Mouse (Mus musculus) intestine, embryonic 15.5 days (tissue): Measurements from ENCODE around the gene Gmfg. TPM values are rescaled to one million over a fixed set of nuclear protein-coding genes. Genes with fewer than 3 reads are reported as not detected.

Source experiments
- ATAC-seq: fragments of 200-750 bp; cut with Nextera tagmentation; 2 replicates; pipeline ENCODE4 v1.8.0; 2017; ENCODE audit warnings: moderate TSS enrichment, moderate library complexity
- H3K27ac ChIP-seq: fragments of 300-500 bp; sonication (generic); 2 replicates; pipeline ENCODE4 v1.5.1; 2015; ENCODE audit warnings: mild to moderate bottlenecking, inconsistent platforms
- H3K27me3 ChIP-seq: fragments of 300-500 bp; sonication (generic); replicated peaks from 2 replicates; pipeline ENCODE4 v1.6.1; 2015; ENCODE audit warnings: inconsistent platforms
- H3K36me3 ChIP-seq: fragments of 300-500 bp; sonication (generic); 2 replicates; pipeline ENCODE4 v1.6.1; 2015; ENCODE audit warnings: inconsistent platforms
- H3K4me1 ChIP-seq: fragments of 300-500 bp; sonication (generic); replicated peaks from 2 replicates; pipeline ENCODE4 v1.6.1; 2015; ENCODE audit warnings: inconsistent platforms
- H3K4me2 ChIP-seq: fragments of 300-500 bp; sonication (generic); replicated peaks from 2 replicates; pipeline ENCODE4 v1.6.1; 2015; ENCODE audit warnings: mild to moderate bottlenecking, inconsistent platforms
- H3K4me3 ChIP-seq: fragments of 300-500 bp; sonication (generic); replicated peaks from 2 replicates; pipeline ENCODE4 v1.5.1; 2015; ENCODE audit warnings: inconsistent platforms
- H3K9ac ChIP-seq: fragments of 300-500 bp; sonication (generic); 2 replicates; pipeline ENCODE4 v1.6.1; 2015; ENCODE audit warnings: inconsistent platforms
- H3K9me3 ChIP-seq: fragments of 300-500 bp; sonication (generic); 2 replicates; pipeline ENCODE4 v1.6.1; 2016; ENCODE audit warnings: inconsistent platforms
- WGBS: fragments of 180-500 bp; shearing (Covaris S2); methylation state at CpG from one replicate; pipeline ENCODE4 v1.1.7; 2015; 5-methylcytosine and 5-hydroxymethylcytosine counted together
- polyA plus RNA-seq: library from polyadenylated mRNA; unstranded; fragments of >200 nt; fragmentation: Nextera tagmentation; extraction: Ambion mirVana; gene quantifications from 2 replicates; pipeline ENCODE4 v1.2.1, GENCODE M21; 2015

Gmfg gene
- polyA plus RNA-seq, 1 experiment from 2014 or later = 19.9 TPM

DNA sequence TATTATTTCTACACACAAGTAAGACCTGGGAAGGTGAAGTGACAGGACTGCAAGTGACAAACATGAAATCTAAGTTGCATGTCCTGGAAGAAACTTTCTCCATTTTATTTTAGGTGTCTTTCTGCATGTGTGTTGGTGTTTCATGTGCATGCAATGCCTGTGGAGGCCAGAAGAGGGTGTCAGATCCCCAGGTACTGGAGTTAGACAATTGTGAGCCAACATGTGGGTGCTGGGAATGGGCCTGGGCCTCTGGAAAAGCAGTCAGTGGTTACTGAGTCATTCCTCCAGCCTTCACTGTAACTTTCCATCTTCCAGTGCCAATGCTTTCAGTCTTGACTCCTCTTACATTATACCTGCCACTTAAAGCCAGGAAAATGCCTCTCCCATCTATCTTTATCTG lies 19.9 kb upstream of the Gmfg start:
- Histone ChIP-seq H3K27me3 (no peaks in the 10 kb centered on the region), H3K4me3 (no peak overlapping the region), H3K27ac (no peak overlapping the region), H3K9ac (no peak overlapping the region), H3K4me1 (no peaks in the 10 kb centered on the region), H3K9me3 (no peaks in the 10 kb centered on the region), H3K36me3 (peaks cover 31% of the 10 kb centered on the region), H3K4me2 (no peak overlapping the region)
- no peak for ATAC-seq

DNA sequence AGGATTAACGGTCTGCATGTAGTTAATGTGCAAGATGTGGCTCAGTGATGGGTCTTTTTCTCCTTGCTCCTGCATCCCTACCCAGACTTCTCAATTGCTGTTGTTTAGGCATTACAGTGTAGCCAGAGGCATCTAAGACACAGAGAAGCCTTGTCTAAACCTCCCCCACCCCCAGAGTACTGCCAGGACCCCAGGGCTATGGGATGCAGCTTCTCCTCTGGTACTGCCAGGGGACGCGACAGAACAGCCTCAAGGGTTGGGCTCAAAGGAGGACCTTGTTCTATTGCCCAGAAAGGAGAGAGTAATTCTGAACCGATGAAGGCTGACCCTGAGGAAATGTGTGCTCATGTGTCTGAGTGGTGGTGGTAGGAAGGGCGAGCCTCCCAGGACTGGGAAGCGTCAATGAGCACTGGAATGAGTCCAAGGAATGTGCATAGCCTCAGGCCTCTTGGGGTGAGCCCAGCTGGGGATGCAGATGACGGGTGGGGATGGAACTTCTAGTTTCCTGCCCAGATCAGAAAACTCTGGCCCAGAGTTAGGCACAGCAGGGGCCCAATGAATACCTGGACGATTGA lies 19.1 kb upstream of the Gmfg start:
- no peak overlapping the region; the same call in 1 of the 2 replicates for H3K27ac ChIP-seq
- 55% methylated on average over 8 of the region's 8 CpGs for WGBS
- no peaks in the 10 kb centered on the region for H3K4me1 ChIP-seq
- ATAC-seq = peak; percentile 66
- H3K9ac ChIP-seq = no peak overlapping the region
- H3K9me3 ChIP-seq = no peaks in the 10 kb centered on the region
- H3K4me2 ChIP-seq = no peak overlapping the region
- no peak overlapping the region for H3K4me3 ChIP-seq
- no peaks in the 10 kb centered on the region for H3K27me3 ChIP-seq
- H3K36me3 ChIP-seq = peaks cover 37% of the 10 kb centered on the region

DNA sequence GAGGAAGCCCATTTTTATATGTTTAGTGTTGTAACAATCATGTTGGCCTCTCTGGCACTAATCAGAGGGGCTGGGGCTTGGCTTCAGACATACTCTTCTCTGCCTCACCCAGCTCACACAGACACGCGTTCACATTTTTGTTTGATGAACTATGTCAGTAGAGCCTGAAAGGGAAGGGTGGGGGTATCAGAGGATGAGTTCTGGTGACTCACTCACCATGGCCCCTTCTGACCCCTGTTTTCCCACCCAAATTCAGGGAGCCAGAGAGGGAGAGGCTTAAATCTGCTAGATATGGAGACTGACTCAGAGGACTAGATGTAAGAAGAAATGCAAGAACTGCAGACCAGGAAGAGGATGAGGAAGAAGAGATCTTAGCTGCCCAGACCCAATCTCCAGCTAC lies 17.8 kb upstream of the Gmfg start:
- no peaks in the 10 kb centered on the region for H3K27me3 ChIP-seq
- ATAC-seq = no peak
- no peak overlapping the region for H3K4me3 ChIP-seq
- H3K4me2 ChIP-seq = no peak overlapping the region
- 87% methylated on average over 2 of the region's 2 CpGs for WGBS
- H3K4me1 ChIP-seq = no peaks in the 10 kb centered on the region
- H3K27ac ChIP-seq = no peak overlapping the region
- no peak overlapping the region for H3K9ac ChIP-seq
- peaks cover 30% of the 10 kb centered on the region for H3K36me3 ChIP-seq
- no peaks in the 10 kb centered on the region for H3K9me3 ChIP-seq

DNA sequence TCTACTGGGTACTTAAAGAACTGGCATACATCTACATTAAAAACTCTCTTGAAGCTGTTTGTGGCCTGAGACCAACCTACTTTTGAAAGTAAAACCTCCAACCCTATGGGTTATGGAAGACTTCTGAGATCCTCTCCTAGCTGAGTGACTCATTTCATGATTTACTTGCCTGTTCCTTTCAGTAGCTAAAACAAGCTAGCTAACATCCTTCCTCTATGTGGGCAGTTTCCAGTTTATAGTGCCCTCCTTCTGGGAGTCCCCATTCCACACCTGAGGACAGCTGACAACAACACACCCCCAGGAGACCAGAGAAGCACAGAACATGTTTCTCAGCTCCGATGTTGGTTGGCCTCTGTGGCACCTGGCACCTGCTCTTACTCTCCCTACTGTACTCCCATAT lies 14.2 kb upstream of the Gmfg start:
- Histone ChIP-seq H3K36me3 (peaks cover 24% of the 10 kb centered on the region), H3K4me2 (no peak overlapping the region), H3K27ac (no peak overlapping the region), H3K9ac (no peak overlapping the region), H3K9me3 (no peaks in the 10 kb centered on the region), H3K27me3 (no peaks in the 10 kb centered on the region), H3K4me3 (no peak overlapping the region), H3K4me1 (no peaks in the 10 kb centered on the region)
- 90% methylated on average over 1 of the region's 1 CpGs for WGBS
- no peak for ATAC-seq

DNA sequence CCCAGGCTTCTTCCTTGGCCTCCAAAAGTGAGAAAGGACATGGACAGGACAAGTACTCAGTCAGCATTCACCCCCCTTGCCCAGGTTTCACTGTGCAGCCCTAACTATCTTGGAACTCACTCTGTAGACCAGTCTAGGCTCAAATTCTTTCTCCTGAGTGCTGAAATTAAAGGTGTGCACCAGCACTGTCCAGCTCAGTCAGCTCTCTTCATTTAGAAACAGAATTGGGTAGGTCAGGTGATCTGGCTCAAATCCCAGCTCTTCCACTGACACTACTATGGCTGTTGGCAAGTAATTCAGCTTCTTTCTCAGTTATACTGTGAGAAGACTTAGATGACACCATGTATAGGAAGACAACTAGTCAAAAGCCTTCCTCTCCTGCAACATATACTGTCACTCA lies 9.5 kb upstream of the Gmfg start:
- ATAC-seq = no peak
- Histone ChIP-seq H3K27ac (no peak overlapping the region), H3K4me2 (no peak overlapping the region), H3K9ac (no peak overlapping the region), H3K9me3 (no peaks in the 10 kb centered on the region), H3K36me3 (peaks cover 11% of the 10 kb centered on the region), H3K4me3 (no peak overlapping the region), H3K4me1 (0 out of 2 replicates have a peak, but pooled peaks cover 4% of the 10 kb centered on the region), H3K27me3 (no peaks in the 10 kb centered on the region)

DNA sequence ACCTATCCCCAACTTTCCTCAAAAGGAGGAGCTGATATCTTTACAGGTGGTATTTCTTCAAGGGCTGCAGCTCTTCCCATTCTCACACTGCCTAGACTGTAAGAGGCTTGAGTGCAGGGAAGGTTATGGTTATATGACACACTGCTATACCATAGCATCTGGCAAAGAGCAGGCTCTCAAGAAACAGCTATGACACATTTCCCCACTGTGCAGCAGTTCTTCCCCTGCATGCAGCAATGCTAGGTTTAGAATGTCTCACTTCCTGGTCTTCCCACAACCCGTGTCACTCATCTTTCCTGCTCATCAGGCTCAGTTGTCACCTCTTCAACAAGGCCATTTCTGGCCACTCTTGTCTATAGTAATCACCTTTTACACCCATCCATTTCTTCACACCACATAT lies 6.7 kb upstream of the Gmfg start:
- no peaks in the 10 kb centered on the region for H3K27me3 ChIP-seq
- H3K27ac ChIP-seq = no peak overlapping the region
- peaks cover 24% of the 10 kb centered on the region for H3K4me1 ChIP-seq
- H3K4me2 ChIP-seq = no peak overlapping the region
- peaks cover 3% of the 10 kb centered on the region; the same call in 1 of the 2 replicates for H3K36me3 ChIP-seq
- H3K9ac ChIP-seq = no peak overlapping the region
- no peak for ATAC-seq
- 71% methylated on average over 1 of the region's 1 CpGs for WGBS
- no peak overlapping the region for H3K4me3 ChIP-seq
- H3K9me3 ChIP-seq = no peaks in the 10 kb centered on the region

DNA sequence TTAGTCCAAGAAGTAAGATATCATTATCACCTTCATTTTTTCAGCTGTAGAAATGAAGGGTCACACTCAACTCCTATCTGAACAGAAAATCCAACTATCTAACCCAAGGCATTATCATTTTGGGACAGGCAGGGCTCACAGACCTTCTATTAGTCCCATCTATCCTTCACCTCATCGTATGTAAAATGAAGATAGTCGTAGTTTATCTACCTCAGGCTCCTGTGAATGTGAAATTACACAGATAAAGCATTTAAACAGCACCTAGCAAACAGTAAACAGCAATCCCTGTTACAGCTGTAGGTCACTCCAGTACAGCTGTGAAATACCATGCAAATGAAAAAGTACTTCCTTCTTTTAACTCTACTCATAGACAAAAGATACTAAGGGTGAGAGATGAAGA lies 5.0 kb upstream of the Gmfg start:
- Histone ChIP-seq H3K4me1 (peaks cover 27% of the 10 kb centered on the region), H3K9ac (no peak overlapping the region), H3K4me3 (no peak overlapping the region), H3K9me3 (no peaks in the 10 kb centered on the region), H3K27ac (no peak overlapping the region), H3K4me2 (no peak overlapping the region), H3K36me3 (peaks cover 3% of the 10 kb centered on the region; the same call in 1 of the 2 replicates), H3K27me3 (no peaks in the 10 kb centered on the region)
- ATAC-seq = no peak
- 88% methylated on average over 2 of the region's 2 CpGs for WGBS

DNA sequence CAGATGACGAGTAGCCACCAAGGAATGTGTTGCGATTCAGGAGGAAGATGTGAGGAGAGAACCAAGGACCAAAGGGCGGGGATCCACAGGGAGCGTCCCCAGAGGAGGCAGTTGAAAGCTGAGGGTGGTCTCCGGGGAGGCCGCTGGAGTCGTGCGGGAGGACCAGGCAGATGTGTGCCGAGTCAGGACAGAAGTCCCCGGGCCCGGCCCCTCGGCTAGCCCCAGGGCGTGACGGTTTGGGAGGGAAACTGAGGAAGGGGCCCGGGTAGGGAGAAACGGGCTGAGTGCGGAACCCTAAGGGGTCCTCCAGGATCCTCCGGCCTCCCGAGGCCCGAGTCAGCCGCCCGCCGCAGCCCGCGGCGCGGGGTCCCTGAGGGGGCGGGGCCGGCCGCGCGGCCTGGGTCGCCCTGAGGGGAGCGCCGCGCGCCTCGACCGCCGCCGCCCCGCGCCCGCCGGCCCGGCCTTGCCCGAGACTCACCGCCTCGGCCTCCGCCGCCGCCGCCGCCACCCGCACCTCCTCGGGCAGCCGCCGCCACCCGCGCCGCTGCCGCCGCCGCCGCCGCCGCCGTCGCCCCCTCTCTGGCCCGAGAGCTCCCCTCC lies 1.5 kb upstream of the Gmfg start:
- WGBS = 0% methylated on average over 41 of the region's 70 CpGs
- Histone ChIP-seq H3K4me3 (peak overlapping the region; percentile 90), H3K36me3 (peaks cover 3% of the 10 kb centered on the region; the same call in 1 of the 2 replicates), H3K27me3 (no peaks in the 10 kb centered on the region), H3K4me1 (peaks cover 29% of the 10 kb centered on the region), H3K4me2 (peak overlapping the region; percentile 86), H3K27ac (no peak overlapping the region), H3K9me3 (no peaks in the 10 kb centered on the region), H3K9ac (peak overlapping the region; percentile 91)
- peak; percentile 47 for ATAC-seq

DNA sequence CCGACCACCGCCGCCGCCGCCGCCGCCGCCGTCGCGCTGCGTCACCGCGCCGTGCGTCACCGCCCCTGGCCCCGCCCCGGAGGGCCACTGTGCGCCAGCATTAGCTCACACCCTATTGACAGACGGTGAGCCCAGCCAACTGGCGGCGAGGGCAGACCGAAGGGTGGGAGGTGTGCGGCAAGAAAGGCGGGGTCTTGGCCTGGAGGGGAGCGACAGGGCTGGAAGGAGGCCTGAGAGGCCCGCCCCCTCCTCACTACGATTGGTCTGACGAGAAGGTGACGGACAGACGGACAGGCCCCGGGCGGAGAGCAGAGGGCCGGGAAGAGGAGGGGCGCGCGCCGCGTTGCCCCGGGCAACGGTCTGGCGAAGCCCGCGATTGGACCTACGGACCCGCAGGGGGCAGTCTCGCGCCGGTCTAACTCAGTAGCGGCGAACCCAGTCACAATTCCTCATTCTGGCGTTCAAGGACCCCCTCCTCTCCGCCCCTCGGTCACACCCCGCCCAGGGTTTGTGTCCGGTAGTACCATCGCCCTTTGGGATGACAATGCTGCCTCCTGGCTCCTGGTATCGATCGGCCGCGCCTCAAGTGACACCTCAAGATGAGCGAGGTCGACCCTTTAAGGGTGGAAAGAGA lies 859 bp upstream of the Gmfg start:
- under 1% methylated on average over 52 of the region's 64 CpGs for WGBS
- peak overlapping the region; percentile 91 for H3K9ac ChIP-seq
- H3K9me3 ChIP-seq = no peaks in the 10 kb centered on the region
- peak overlapping the region; percentile 90 for H3K4me3 ChIP-seq
- H3K4me2 ChIP-seq = peak overlapping the region; percentile 86
- H3K4me1 ChIP-seq = peaks cover 29% of the 10 kb centered on the region
- H3K36me3 ChIP-seq = peaks cover under 1% of the 10 kb centered on the region; the same call in 1 of the 2 replicates
- H3K27ac ChIP-seq = peak overlapping the region; percentile 45
- peak; percentile 99 for ATAC-seq
- no peaks in the 10 kb centered on the region for H3K27me3 ChIP-seq

DNA sequence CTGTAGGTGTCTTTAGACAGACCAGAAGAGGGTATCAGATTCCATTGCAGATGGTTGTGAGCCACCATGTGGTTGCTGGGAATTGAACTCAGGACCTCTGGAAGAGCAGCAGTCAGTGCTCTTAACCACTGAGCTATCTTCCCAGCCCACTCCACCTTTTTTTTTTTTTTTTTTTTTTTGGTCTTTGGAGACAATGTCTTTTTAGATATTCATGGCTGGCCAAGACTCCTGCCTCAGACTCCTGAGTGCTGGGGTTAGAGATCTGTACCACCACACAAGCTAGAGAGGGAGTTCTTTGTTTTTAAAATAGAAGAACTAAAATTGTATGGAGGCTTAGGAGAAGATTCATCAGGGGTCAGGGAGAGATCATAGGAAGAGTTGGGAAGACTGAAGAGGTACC lies 717 bp downstream of the Gmfg start:
- H3K27me3 ChIP-seq = no peaks in the 10 kb centered on the region
- no peak overlapping the region for H3K4me2 ChIP-seq
- H3K4me3 ChIP-seq = no peak overlapping the region
- H3K9me3 ChIP-seq = no peaks in the 10 kb centered on the region
- H3K9ac ChIP-seq = no peak overlapping the region
- no peak for ATAC-seq
- peaks cover 24% of the 10 kb centered on the region for H3K4me1 ChIP-seq
- no peaks in the 10 kb centered on the region for H3K36me3 ChIP-seq
- no peak overlapping the region for H3K27ac ChIP-seq

DNA sequence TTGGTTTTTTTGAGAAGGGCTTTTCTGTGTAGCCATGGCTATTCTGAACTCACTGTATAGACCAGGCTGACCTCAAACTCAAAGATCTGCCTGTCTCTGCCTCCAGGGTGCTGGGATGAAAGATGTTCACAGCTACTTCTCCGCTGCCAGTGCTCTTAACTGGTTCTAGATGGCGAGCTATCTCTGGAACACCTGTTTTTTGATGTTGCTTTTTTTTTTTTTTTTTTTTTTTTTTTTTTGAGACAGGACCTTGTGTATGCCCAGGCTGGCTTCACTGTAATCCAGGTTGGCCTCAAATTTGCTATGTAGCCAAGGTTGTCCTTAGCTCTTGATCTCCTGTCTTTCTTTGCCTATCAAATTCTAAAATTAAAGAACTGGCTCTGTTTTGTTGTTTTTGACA lies 1.5 kb downstream of the Gmfg start:
- Histone ChIP-seq H3K4me3 (no peak overlapping the region), H3K9me3 (no peaks in the 10 kb centered on the region), H3K4me1 (peaks cover 19% of the 10 kb centered on the region), H3K27ac (no peak overlapping the region), H3K36me3 (no peaks in the 10 kb centered on the region), H3K27me3 (no peaks in the 10 kb centered on the region), H3K4me2 (no peak overlapping the region), H3K9ac (no peak overlapping the region)
- WGBS = 89% methylated on average over 2 of the region's 2 CpGs
- ATAC-seq = no peak

DNA sequence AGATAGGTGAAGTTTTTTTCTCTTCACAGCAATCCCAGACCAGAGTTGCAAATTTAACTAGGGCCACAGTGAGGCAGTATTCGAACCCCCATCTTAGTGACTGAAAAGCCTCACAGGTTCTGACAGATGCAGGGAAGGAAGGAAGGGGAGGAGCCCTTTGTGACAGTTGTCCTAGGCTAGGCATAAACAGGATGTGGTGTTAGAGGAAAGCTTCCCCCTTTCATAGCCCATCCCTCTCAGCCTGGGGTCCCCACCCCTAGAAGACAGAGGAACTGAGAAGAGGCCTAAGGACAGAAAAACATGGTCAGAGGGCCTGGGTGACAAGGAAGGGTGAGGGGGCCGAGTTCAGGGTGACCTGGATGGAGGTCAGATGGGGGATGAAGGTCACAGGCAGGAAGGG lies 3.5 kb downstream of the Gmfg start:
- Histone ChIP-seq H3K4me2 (0 out of 2 replicates have a peak overlapping the region, but pooled peaks have one; percentile 6), H3K27me3 (no peaks in the 10 kb centered on the region; the same call in 1 of the 2 replicates), H3K4me1 (0 out of 2 replicates have a peak, but pooled peaks cover 4% of the 10 kb centered on the region), H3K9ac (no peak overlapping the region), H3K27ac (no peak overlapping the region), H3K4me3 (no peak overlapping the region), H3K36me3 (no peaks in the 10 kb centered on the region), H3K9me3 (no peaks in the 10 kb centered on the region)
- 63% methylated on average over 2 of the region's 2 CpGs for WGBS
- no peak for ATAC-seq
